Mouse (Mus musculus): ENCODE measurements at regions not wholly inside any gene's neighbourhood (a gene's known extent, or its start where the extent isn't known, plus 50 kb on each side); places are given as distances from the start of the nearest gene placed in this dataset.

- H3K4me1 ChIP-seq (ENCODE audit: control insufficient read depth, insufficient read depth, low read length): no peaks in the 10 kb centered on the region
- WGBS: 65% methylated on average over 8 of the region's 8 CpGs
- H3K27me3 ChIP-seq (ENCODE audit: control insufficient read depth, insufficient read depth, low read length): no peaks in the 10 kb centered on the region
- no peak for DNase-seq
- no peak overlapping the region for H3K27ac ChIP-seq (ENCODE audit: insufficient read depth, low read length)
- TF ChIP-seq POLR2A (IDR thresholded peaks at IDR 0.05; ENCODE audit: borderline replicate concordance, insufficient read depth, low read length): no peak
- TF ChIP-seq CTCF (IDR thresholded peaks at IDR 0.05; ENCODE audit: borderline replicate concordance, insufficient read depth, low read depth, low read length): no peak
- H3K4me3 ChIP-seq (replicated peaks; ENCODE audit: insufficient read depth, low read depth, low read length): no peak overlapping the region
Observed at GRCm38 (mm10) chr2:57424879-57425278, 187.4 kb downstream of the Gpd2 start.

DNA sequence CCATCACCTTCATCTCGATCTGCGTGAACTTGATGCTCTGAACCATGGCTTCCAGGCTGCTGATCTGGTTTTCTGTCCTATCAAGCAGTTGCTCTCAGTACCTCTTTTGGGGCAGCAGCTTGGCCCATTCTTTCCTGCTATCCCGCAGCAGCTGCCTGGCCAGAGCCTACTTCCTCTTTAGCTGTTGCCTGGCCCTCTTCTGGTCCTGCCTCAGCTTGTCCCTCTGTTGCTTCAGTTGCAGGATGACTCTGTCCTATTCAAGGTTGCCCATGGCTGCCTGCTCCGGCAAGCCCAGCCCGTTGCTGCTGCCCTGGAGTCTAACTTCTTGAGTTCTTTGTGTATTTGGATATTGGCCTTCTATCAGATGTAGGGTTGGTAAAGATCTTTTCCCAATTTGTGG is 188.0 kb downstream of the Gpd2 start:
- H3K4me3 ChIP-seq (replicated peaks; ENCODE audit: insufficient read depth, low read depth, low read length): no peak overlapping the region
- DNase-seq: no peak
- no peak overlapping the region for H3K27ac ChIP-seq (ENCODE audit: insufficient read depth, low read length)
- WGBS: 94% methylated on average over 5 of the region's 5 CpGs
- TF ChIP-seq POLR2A (IDR thresholded peaks at IDR 0.05; ENCODE audit: borderline replicate concordance, insufficient read depth, low read length): no peak
- no peak for TF ChIP-seq CTCF (IDR thresholded peaks at IDR 0.05; ENCODE audit: borderline replicate concordance, insufficient read depth, low read depth, low read length)
- no peaks in the 10 kb centered on the region for H3K27me3 ChIP-seq (ENCODE audit: control insufficient read depth, insufficient read depth, low read length)
- H3K4me1 ChIP-seq (ENCODE audit: control insufficient read depth, insufficient read depth, low read length): no peaks in the 10 kb centered on the region

- TF ChIP-seq CTCF (IDR thresholded peaks at IDR 0.05; ENCODE audit: borderline replicate concordance, insufficient read depth, low read depth, low read length) (no peak), POLR2A (IDR thresholded peaks at IDR 0.05; ENCODE audit: borderline replicate concordance, insufficient read depth, low read length) (no peak)
- H3K27ac ChIP-seq (ENCODE audit: insufficient read depth, low read length): no peak overlapping the region
- no peaks in the 10 kb centered on the region for H3K27me3 ChIP-seq (ENCODE audit: control insufficient read depth, insufficient read depth, low read length)
- H3K4me3 ChIP-seq (replicated peaks; ENCODE audit: insufficient read depth, low read depth, low read length): no peak overlapping the region
- no peaks in the 10 kb centered on the region for H3K4me1 ChIP-seq (ENCODE audit: control insufficient read depth, insufficient read depth, low read length)
- no peak for DNase-seq
- 86% methylated on average over 6 of the region's 6 CpGs for WGBS
Observed at GRCm38 (mm10) chr2:57450996-57451770, 213.7 kb downstream of the Gpd2 start.

DNA sequence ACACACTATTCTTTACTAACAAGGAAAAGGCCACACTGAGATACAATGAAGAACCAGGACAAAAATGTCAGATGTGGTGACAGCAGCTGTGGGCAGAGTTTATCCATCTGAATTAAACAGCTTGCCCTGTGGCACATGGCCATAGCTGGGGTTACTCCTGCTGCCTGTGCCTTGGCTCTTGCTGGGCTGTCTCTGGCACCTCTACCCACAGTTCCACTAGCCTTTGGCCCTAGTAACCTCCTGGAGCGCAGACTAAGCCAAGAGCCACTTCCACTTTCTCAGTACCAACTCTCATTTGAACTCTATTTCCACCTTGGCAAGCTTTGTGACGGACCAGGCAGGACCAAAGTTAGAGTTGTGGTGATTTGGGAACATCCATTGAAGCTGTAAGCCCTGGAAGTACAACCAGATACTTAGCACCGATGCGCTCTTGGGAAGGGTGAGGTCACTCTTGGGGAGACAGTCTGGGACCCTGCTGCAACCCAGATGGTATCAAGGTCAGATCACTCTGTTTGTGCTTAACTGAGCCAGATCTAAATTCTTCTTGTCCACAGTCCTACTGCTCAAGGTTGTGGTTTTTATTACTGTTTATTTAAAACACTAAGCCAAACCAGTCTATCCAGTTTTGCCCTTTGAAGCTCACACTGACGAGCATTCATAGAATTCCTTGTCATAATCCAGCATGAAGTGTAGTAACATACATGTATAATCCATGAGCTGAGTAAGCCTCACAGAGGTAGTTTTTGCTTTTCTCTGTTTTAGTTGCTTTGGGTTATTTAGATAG is 216.7 kb downstream of the Gpd2 start:
- no peaks in the 10 kb centered on the region for H3K4me1 ChIP-seq (ENCODE audit: control insufficient read depth, insufficient read depth, low read length)
- no peak for TF ChIP-seq CTCF (IDR thresholded peaks at IDR 0.05; ENCODE audit: borderline replicate concordance, insufficient read depth, low read depth, low read length)
- no peak for TF ChIP-seq POLR2A (IDR thresholded peaks at IDR 0.05; ENCODE audit: borderline replicate concordance, insufficient read depth, low read length)
- peak in 1 of 2 experiments; percentile 1 for DNase-seq
- H3K4me3 ChIP-seq (replicated peaks; ENCODE audit: insufficient read depth, low read depth, low read length): no peak overlapping the region
- no peaks in the 10 kb centered on the region for H3K27me3 ChIP-seq (ENCODE audit: control insufficient read depth, insufficient read depth, low read length)
- H3K27ac ChIP-seq (ENCODE audit: insufficient read depth, low read length): no peak overlapping the region
- WGBS: 53% methylated on average over 5 of the region's 5 CpGs

- H3K4me1 ChIP-seq (ENCODE audit: control insufficient read depth, insufficient read depth, low read length): no peaks in the 10 kb centered on the region
- TF ChIP-seq CTCF (IDR thresholded peaks at IDR 0.05; ENCODE audit: borderline replicate concordance, insufficient read depth, low read depth, low read length): no peak
- TF ChIP-seq POLR2A (IDR thresholded peaks at IDR 0.05; ENCODE audit: borderline replicate concordance, insufficient read depth, low read length): no peak
- H3K27me3 ChIP-seq (ENCODE audit: control insufficient read depth, insufficient read depth, low read length): no peaks in the 10 kb centered on the region
- no peak for DNase-seq
- no peak overlapping the region for H3K27ac ChIP-seq (ENCODE audit: insufficient read depth, low read length)
- 58% methylated on average over 2 of the region's 2 CpGs for WGBS
- no peak overlapping the region for H3K4me3 ChIP-seq (replicated peaks; ENCODE audit: insufficient read depth, low read depth, low read length)
Observed at GRCm38 (mm10) chr2:57459901-57460300, 222.5 kb downstream of the Gpd2 start.

GRCm38 (mm10) chr2:57473873-57474272 is 236.4 kb downstream of the Gpd2 start:
- 90% methylated on average over 3 of the region's 3 CpGs for WGBS
- Histone ChIP-seq H3K4me1 (ENCODE audit: control insufficient read depth, insufficient read depth, low read length) (no peaks in the 10 kb centered on the region), H3K27ac (ENCODE audit: insufficient read depth, low read length) (no peak overlapping the region), H3K4me3 (replicated peaks; ENCODE audit: insufficient read depth, low read depth, low read length) (no peak overlapping the region), H3K27me3 (ENCODE audit: control insufficient read depth, insufficient read depth, low read length) (no peaks in the 10 kb centered on the region)
- DNase-seq: no peak
- TF ChIP-seq POLR2A (IDR thresholded peaks at IDR 0.05; ENCODE audit: borderline replicate concordance, insufficient read depth, low read length): no peak
- TF ChIP-seq CTCF (IDR thresholded peaks at IDR 0.05; ENCODE audit: borderline replicate concordance, insufficient read depth, low read depth, low read length): no peak

DNA sequence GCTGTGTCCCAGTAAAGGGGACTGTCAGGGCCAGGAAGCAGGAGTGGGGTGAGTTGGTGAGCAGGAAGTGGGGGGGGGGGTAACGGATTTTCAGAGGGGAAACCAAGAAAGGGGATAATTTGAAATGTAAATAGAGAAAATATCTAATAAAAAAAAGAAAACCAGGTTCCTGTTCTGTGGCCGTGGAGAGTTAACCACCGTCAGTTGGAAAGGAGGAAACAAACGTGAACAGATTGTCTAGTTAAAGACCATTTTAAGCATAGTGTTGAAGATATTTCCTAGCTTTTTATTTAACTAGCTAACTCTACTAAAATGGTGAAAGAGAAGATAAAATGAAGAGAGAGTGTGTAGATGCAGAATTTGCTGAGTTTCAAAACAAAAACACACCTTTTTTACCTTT is 254.7 kb downstream of the Gpd2 start:
- Histone ChIP-seq H3K27ac (ENCODE audit: insufficient read depth, low read length) (no peak overlapping the region), H3K27me3 (ENCODE audit: control insufficient read depth, insufficient read depth, low read length) (no peaks in the 10 kb centered on the region), H3K4me1 (ENCODE audit: control insufficient read depth, insufficient read depth, low read length) (no peaks in the 10 kb centered on the region), H3K4me3 (replicated peaks; ENCODE audit: insufficient read depth, low read depth, low read length) (no peak overlapping the region)
- 83% methylated on average over 4 of the region's 4 CpGs for WGBS
- DNase-seq: no peak
- no peak for TF ChIP-seq POLR2A (IDR thresholded peaks at IDR 0.05; ENCODE audit: borderline replicate concordance, insufficient read depth, low read length)
- no peak for TF ChIP-seq CTCF (IDR thresholded peaks at IDR 0.05; ENCODE audit: borderline replicate concordance, insufficient read depth, low read depth, low read length)

Data from cerebellum, adult 2 months (tissue).